Mouse (Mus musculus) urinary bladder, postnatal 36 days (tissue): ENCODE measurements around the gene Bcas1.
"Not testable (repeated sequence)": the region's sequence is repeated elsewhere in the genome, so short reads cannot be mapped to it uniquely, and the experiment has no call there.

Source experiments
- DNase-seq, 2 experiments: peaks; one replicate each; pipeline ENCODE4 v3.0.0; 2022; ENCODE audit warnings: low spot score in 2 of 2, mixed read lengths in 1 of 2

Gene Bcas1

DNA sequence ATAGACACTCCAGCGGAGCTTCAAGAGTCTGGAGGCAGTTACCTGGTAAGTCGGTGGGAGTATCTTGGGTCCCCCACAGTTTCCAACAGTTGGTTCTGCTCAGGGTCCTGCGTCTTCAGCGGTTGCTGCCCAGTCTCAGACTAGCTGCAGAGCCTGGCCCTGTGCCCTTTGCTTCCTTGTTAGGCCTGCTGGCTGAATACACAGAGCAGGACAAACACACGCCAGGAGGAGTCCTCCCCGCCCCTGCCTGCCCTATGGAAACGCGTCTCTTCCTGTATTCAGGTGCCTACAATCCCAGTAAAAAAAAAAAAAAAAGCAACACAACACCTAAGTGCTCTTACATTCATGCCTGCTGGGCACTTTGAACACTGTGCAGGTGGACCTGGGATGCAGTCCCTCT, at the start of gene Bcas1:
Gene Bcas1, minus strand, starts transcription at position 142 of the 400 bp plus-strand sequence.
- peak; percentile 24 to 53 for DNase-seq

- no peak for DNase-seq
Observed at GRCm38 (mm10) chr2:170476643-170477042, 49.0 kb upstream of the Bcas1 start.

GRCm38 (mm10) chr2:170476215-170476614, 48.6 kb upstream of the Bcas1 start:
- DNase-seq, result no peak

DNA sequence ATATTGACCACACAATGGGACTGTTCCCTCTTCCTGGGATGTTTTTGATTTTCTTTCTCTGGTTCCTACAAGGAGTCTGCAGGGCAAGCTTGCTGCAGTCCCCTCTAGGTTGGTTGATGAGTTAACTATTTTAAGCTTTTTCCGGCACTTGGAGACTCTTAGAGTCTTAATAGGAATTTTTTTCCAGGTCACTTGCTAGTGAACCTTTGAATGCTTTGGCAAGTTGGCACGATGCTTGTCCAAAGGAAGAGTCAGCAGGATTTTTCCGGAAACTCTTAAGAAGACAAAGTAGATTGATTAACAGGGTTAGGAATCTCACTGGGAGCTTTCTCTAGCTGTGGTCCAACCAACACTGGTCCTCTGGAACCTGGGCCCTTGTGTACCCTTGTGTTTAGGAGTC, 47.5 kb upstream of the Bcas1 start:
- DNase-seq, result no peak

GRCm38 (mm10) chr2:170474125-170474524, 46.5 kb upstream of the Bcas1 start:
- no peak for DNase-seq

- no peak for DNase-seq
Observed at GRCm38 (mm10) chr2:170470591-170470990, 42.9 kb upstream of the Bcas1 start.

DNA sequence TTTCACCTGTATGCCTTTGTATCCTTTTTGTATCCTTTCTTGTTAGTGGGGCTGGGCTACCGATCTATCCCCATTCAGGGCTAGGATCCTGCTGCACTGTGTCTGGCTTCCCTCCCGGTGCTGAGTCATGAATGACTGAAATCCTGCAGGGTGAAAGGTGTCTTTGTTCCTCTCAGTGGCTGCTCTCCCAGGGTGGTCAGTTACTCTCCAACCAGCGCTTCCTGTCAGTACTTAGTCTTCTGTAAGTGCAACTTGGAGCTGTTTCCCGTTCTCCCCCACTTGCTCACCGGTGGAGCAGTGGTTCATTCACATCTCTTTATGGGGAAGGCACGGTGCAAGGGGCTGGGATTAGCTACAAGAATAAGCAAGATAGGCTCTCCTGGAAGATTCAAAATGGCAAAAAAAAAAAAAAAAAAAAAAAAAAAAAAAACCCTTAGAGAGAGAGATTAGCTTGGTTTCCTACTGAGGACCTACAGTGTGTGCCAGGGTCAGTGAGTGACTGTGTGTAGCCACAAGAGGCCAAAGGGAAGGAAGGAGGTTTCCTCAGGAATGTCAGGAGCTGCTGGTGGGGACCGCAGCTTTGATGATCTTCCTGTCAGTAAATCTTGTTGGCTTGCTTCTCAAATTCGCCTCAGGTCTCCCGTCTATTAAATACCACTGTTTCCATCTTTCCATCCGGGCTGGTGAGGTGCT, 42.1 kb upstream of the Bcas1 start:
- peak; percentile 50 for DNase-seq

DNA sequence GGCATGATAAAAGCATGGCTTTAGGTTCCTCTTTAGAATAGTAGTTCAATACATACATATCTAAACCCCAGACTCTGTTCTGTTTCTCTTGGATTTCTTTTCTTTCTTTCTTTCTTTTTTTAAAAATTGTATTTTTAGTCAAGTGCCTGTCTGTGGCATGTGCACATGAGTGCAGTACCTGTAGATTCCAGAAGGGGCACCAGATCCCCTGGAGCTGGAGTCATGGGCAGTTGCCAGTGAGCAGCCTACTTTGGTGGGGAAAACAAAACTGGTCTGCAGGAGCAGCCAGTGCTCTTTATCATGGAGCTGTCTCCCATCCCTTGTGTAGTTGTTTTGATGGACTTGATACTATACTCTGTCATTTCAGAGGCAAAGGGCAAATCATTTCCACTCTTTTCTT, 40.4 kb upstream of the Bcas1 start:
- DNase-seq, result no peak

GRCm38 (mm10) chr2:170464817-170465216, 37.2 kb upstream of the Bcas1 start:
- no peak for DNase-seq

- DNase-seq, result no peak
Observed at GRCm38 (mm10) chr2:170461652-170462051, 34.0 kb upstream of the Bcas1 start.

- DNase-seq, result no peak
Observed at GRCm38 (mm10) chr2:170459805-170460204, 32.2 kb upstream of the Bcas1 start.

DNA sequence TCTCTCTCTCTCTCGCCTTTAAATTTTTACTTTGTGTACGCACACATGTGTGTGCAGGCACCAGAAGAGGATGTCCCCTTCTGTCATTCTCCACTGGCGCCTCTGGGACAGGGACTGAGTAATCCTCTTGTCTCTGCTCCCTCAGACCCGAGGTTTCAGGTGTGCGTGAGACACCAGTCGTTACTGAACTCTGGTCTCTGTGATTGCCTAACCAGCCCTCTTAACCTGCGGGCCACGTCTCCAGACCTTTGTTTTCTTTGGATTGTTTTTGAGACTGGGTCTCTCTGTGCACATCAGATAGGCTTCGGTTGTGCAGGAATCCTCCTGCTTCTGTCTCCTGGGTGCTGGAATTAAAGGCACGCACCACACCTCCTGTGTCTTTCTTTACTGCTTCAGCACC, 31.5 kb upstream of the Bcas1 start:
- DNase-seq, result no peak

- not testable (repeated sequence) for DNase-seq
Observed at GRCm38 (mm10) chr2:170453809-170454208, 26.2 kb upstream of the Bcas1 start.

DNA sequence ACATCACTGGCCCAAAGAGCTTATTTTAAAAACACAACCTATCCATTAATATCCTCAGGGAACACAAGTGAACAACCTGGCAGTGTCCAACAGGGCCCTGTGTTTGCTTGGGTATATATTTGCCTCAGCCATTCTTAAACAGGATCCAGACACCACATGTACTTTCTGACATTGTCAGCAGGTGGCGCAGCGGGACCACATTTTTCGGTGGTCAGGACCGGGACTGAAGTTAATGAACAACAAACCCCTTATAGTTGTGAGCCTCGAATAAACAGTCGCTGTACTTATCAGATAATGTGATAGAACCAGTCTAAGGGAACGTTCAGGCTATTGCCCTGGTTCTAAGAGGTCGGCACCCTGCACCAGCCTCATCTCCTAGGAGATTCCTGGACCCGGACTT, 23.3 kb upstream of the Bcas1 start:
- DNase-seq, result peak; percentile 78

DNA sequence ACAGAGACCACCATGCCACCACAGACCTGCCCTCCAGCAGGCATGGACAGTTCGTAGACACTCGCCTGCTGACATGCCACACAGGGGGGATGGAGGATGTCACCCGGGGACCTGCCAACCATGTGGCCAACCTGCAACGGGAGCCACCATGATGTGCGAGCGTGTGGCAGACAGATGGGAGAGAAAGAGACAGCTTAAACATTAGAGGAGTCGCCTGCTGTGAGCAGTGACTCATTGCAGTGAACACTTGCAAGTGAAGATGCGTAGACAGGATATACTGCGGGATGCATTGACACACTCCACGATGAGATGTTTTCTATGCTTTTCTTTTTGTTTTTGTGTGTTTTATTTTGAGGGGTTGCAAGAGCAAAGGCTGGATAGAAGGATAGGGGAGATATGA, 20.0 kb upstream of the Bcas1 start:
- DNase-seq, result no peak

GRCm38 (mm10) chr2:170446843-170447383, 19.3 kb upstream of the Bcas1 start:
- no peak for DNase-seq

DNA sequence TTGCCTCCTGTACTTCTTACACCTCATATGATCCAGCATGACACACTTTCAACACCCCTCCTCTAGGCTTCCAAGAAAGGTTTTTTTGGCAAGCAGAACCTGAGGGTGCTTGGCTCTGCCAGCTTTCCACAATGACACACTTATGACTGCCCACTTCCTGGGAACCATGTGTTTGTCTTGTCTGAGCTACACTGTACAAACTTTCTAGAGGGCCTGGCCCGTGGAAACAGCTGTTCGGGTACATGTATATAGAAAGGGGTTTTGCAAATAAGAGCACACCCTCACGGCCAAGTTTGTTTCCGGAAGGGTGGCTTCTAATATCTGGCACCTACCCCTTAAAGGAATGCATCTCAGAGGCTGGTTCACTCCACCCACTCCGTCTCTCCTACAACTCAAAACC, 18.2 kb upstream of the Bcas1 start:
- no peak for DNase-seq

- DNase-seq, result no peak
Observed at GRCm38 (mm10) chr2:170442535-170442934, 14.9 kb upstream of the Bcas1 start.

DNA sequence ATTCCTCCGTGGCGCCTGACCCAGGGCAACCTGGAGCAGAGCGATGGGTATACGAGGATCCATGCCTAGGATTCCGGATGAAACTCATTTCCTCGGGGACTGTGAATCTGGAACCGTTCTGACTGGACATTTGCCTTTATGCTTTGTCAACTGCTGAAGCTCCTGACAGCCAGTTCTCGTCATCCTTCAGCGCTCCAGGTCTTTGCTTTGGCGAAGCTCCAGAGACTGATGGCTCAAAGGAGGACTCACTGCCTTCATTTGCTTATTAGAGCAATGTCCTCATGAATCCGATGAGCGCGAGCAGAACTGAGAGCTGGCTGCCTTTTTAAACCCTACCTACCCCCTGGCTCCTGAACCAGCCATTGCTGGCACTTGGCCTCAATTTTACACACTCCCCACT, 11.1 kb upstream of the Bcas1 start:
- no peak for DNase-seq

- DNase-seq, result no peak
Observed at GRCm38 (mm10) chr2:170436204-170436603, 8.6 kb upstream of the Bcas1 start.

DNA sequence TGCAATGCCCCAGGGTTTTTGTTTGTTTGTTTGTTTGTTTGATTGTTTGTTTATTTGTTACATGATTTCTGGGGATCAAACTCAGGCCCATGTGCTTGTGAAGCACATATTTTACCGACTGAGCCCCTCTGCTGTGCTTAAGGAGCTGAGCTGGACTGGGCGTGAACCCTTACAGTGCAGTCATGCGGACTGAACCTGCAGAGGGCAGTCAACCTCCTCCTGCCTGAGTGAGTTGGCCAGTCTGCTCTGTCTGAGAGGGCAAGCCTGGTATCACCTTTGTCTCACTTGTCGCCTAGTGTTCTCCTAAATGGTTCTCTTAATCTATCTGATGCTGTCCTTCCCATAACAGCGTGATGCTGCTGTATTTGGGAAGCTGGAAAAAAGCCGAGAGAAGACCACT, 4.5 kb upstream of the Bcas1 start:
- DNase-seq, result no peak

DNA sequence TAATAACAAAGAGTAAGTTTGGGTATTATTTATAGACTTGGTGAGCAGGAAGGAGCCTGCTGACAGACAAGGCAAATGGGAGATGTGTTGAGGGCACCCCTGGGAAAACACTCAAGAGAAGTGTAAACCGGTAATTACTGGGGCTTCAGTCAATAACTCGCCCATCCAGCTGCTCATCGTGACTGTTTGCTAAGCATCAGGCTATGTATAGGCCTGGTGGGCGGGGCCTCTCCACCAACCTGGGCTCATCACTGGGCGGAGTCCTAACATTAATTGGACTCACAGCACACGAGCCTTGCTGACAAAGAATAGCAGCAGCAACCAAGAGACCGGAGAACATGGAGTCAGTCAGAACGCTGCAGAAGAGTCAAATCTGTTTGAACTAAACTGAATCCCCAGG, 1.3 kb upstream of the Bcas1 start:
- no peak for DNase-seq

DNA sequence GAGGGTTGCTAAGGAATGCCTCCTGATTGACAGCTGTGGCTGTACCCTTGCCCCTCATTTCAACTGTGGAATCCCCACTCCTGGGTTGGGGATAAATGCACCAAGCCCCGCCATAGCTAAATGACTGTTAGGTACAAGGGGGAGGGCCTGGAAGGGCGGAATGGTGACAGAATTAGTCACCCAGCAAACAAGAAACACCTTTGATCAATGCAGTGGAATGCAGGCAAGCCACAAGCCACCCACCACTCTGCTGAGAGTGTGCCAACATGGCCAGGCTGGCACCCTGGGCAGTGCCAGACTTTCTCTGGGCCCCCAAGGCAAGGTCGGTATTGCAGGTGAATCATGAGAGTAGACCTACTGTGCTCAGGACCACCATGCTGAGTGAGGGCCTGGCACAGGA, 3.5 kb downstream of the Bcas1 start:
- peak; percentile 36 to 54 for DNase-seq

DNA sequence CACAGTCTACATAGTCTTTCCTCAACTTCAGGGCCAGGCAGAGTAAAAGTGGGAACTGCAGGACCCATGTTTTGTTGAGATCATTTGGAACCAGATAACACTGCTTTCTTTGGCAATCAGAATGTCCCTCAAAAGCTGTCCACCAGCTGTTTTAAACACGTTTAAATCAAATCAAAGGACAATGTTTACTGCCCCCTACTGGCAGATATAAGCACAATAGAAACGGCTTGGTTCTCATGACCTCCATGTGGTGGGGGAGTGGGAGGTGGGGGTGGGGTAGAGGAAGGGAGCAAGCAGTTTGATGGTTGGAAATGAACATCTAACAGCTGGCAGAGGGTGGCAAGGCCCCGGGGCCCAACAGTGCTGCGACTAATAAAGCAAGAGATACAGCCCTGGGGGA, 5.7 kb downstream of the Bcas1 start:
- no peak for DNase-seq
